Mouse (Mus musculus) embryonic facial prominence, embryonic 11.5 days (tissue): ENCODE results near the gene H3f3b. TPM values are rescaled to one million over a fixed set of nuclear protein-coding genes. Genes with fewer than 3 reads are reported as not detected.
A peak's percentile ranks its signal among the peaks of the same experiment; 100 is the strongest.

ENCODE experiments used
- ATAC-seq: fragments of 200-750 bp; cut with Nextera tagmentation; replicated peaks from 2 replicates; pipeline ENCODE4 v1.8.0; 2017; ENCODE audit warnings: low read depth; ENCODE audit not compliant: insufficient number of reproducible peaks, low FRiP score, low TSS enrichment
- DNase-seq: peaks from one replicate; pipeline ENCODE4 v3.0.0-alpha.2; 2015; ENCODE audit warnings: low spot score
- H3K27ac ChIP-seq: fragments of 300-500 bp; sonication (generic); replicated peaks from 2 replicates; pipeline ENCODE4 v1.5.1; 2014; ENCODE audit warnings: mild to moderate bottlenecking, low read depth, low read length, control low read depth
- H3K27me3 ChIP-seq: fragments of 300-500 bp; sonication (generic); 2 replicates; pipeline ENCODE4 v1.6.1; 2014; ENCODE audit warnings: mild to moderate bottlenecking, low read length, moderate library complexity, mixed read lengths; ENCODE audit not compliant: control insufficient read depth, insufficient read depth
- H3K36me3 ChIP-seq: fragments of 300-500 bp; sonication (generic); replicated peaks from 2 replicates; pipeline ENCODE4 v1.6.1; 2014; ENCODE audit warnings: low read depth, mild to moderate bottlenecking, low read length, moderate library complexity, mixed read lengths; ENCODE audit not compliant: control insufficient read depth, insufficient read depth
- H3K4me1 ChIP-seq: fragments of 300-500 bp; sonication (generic); 2 replicates; pipeline ENCODE4 v1.6.1; 2014; ENCODE audit warnings: low read length, mixed read lengths; ENCODE audit not compliant: control insufficient read depth, insufficient read depth
- H3K4me2 ChIP-seq: fragments of 300-500 bp; sonication (generic); 2 replicates; pipeline ENCODE4 v1.6.1; 2014; ENCODE audit warnings: low read depth, mild to moderate bottlenecking, control low read depth, low read length, moderate library complexity
- H3K4me3 ChIP-seq: fragments of 300-500 bp; sonication (generic); 2 replicates; pipeline ENCODE4 v1.5.1; 2014; ENCODE audit warnings: low read depth, low read length, control low read depth
- H3K9ac ChIP-seq: fragments of 300-500 bp; sonication (generic); replicated peaks from 2 replicates; pipeline ENCODE4 v1.6.1; 2014; ENCODE audit warnings: mild to moderate bottlenecking, control low read depth, low read length
- H3K9me3 ChIP-seq: fragments of 300-500 bp; sonication (generic); replicated peaks from 2 replicates; pipeline ENCODE4 v1.6.1; 2016; ENCODE audit warnings: mild to moderate bottlenecking, low read length, inconsistent platforms, mixed read lengths; ENCODE audit not compliant: control insufficient read depth
- WGBS: fragments of 180-500 bp; shearing (Covaris S2); extraction: QIAGEN DNeasy Blood & Tissue Kit; methylation state at CpG from one replicate; pipeline ENCODE4 v1.1.7; 2014; 5-methylcytosine and 5-hydroxymethylcytosine counted together
- polyA plus RNA-seq: library from polyadenylated mRNA; unstranded; fragments of >200 nt; fragmentation: Nextera tagmentation; extraction: Ambion mirVana; gene quantifications from 2 replicates; pipeline ENCODE4 v1.2.1, GENCODE M21; 2014

H3f3b gene
- polyA plus RNA-seq, 1 experiment from 2014 or later = 2,634 TPM

- no peak for ATAC-seq
- Histone ChIP-seq H3K4me2 (no peak overlapping the region), H3K9me3 (no peaks in the 10 kb centered on the region), H3K36me3 (no peaks in the 10 kb centered on the region), H3K4me3 (no peak overlapping the region), H3K9ac (no peak overlapping the region), H3K4me1 (peaks cover 2% of the 10 kb centered on the region; the same call in 1 of the 2 replicates), H3K27ac (no peak overlapping the region), H3K27me3 (no peaks in the 10 kb centered on the region)
- 65% methylated on average over 6 of the region's 6 CpGs for WGBS
- DNase-seq = no peak
These were observed 26.0 kb downstream of the H3f3b start for GRCm38 (mm10) chr11:116001725-116002124.

- no peaks in the 10 kb centered on the region for H3K27me3 ChIP-seq
- no peak overlapping the region for H3K27ac ChIP-seq
- DNase-seq (peak; percentile 37), ATAC-seq (no peak)
- no peaks in the 10 kb centered on the region for H3K36me3 ChIP-seq
- H3K4me2 ChIP-seq = no peak overlapping the region
- 31% methylated on average over 10 of the region's 10 CpGs for WGBS
- peaks cover 2% of the 10 kb centered on the region; the same call in 1 of the 2 replicates for H3K4me1 ChIP-seq
- no peak overlapping the region for H3K4me3 ChIP-seq
- no peak overlapping the region for H3K9ac ChIP-seq
- H3K9me3 ChIP-seq = no peaks in the 10 kb centered on the region
These were observed 27.2 kb downstream of the H3f3b start for GRCm38 (mm10) chr11:116000607-116001006.

- DNase-seq (peak; percentile 85), ATAC-seq (no peak)
- no peaks in the 10 kb centered on the region for H3K9me3 ChIP-seq
- H3K4me2 ChIP-seq = no peak overlapping the region
- 24% methylated on average over 14 of the region's 14 CpGs for WGBS
- no peak overlapping the region for H3K9ac ChIP-seq
- no peak overlapping the region for H3K4me3 ChIP-seq
- no peaks in the 10 kb centered on the region for H3K36me3 ChIP-seq
- H3K27ac ChIP-seq = no peak overlapping the region
- H3K4me1 ChIP-seq = no peaks in the 10 kb centered on the region
- H3K27me3 ChIP-seq = no peaks in the 10 kb centered on the region
These were observed 28.1 kb downstream of the H3f3b start for GRCm38 (mm10) chr11:115999538-116000143.

- DNase-seq (no peak), ATAC-seq (no peak)
- no peaks in the 10 kb centered on the region for H3K9me3 ChIP-seq
- no peak overlapping the region for H3K4me3 ChIP-seq
- no peaks in the 10 kb centered on the region for H3K4me1 ChIP-seq
- H3K27me3 ChIP-seq = no peaks in the 10 kb centered on the region
- H3K27ac ChIP-seq = no peak overlapping the region
- 83% methylated on average over 7 of the region's 7 CpGs for WGBS
- H3K4me2 ChIP-seq = no peak overlapping the region
- no peaks in the 10 kb centered on the region for H3K36me3 ChIP-seq
- no peak overlapping the region for H3K9ac ChIP-seq
These were observed 28.7 kb downstream of the H3f3b start for GRCm38 (mm10) chr11:115999027-115999426.

GRCm38 (mm10) chr11:115997662-115998061, 30.1 kb downstream of the H3f3b start:
- H3K27ac ChIP-seq = no peak overlapping the region
- ATAC-seq (no peak), DNase-seq (no peak)
- no peak overlapping the region for H3K9ac ChIP-seq
- no peaks in the 10 kb centered on the region for H3K4me1 ChIP-seq
- no peak overlapping the region for H3K4me2 ChIP-seq
- no peak overlapping the region for H3K4me3 ChIP-seq
- no peaks in the 10 kb centered on the region for H3K9me3 ChIP-seq
- 67% methylated on average over 5 of the region's 5 CpGs for WGBS
- no peaks in the 10 kb centered on the region for H3K36me3 ChIP-seq
- H3K27me3 ChIP-seq = no peaks in the 10 kb centered on the region

GRCm38 (mm10) chr11:115997047-115997446, 30.7 kb downstream of the H3f3b start:
- H3K36me3 ChIP-seq = no peaks in the 10 kb centered on the region
- no peak overlapping the region for H3K4me3 ChIP-seq
- H3K4me2 ChIP-seq = no peak overlapping the region
- DNase-seq (no peak), ATAC-seq (no peak)
- WGBS = 72% methylated on average over 4 of the region's 4 CpGs
- no peaks in the 10 kb centered on the region for H3K4me1 ChIP-seq
- H3K27me3 ChIP-seq = no peaks in the 10 kb centered on the region
- no peaks in the 10 kb centered on the region for H3K9me3 ChIP-seq
- H3K9ac ChIP-seq = no peak overlapping the region
- H3K27ac ChIP-seq = no peak overlapping the region

- no peak for ATAC-seq
- no peak for DNase-seq
- Histone ChIP-seq H3K27ac (no peak overlapping the region), H3K9me3 (no peaks in the 10 kb centered on the region), H3K4me3 (no peak overlapping the region), H3K4me2 (no peak overlapping the region), H3K36me3 (no peaks in the 10 kb centered on the region), H3K9ac (no peak overlapping the region), H3K4me1 (no peaks in the 10 kb centered on the region), H3K27me3 (no peaks in the 10 kb centered on the region)
- 91% methylated on average over 3 of the region's 3 CpGs for WGBS
These were observed 32.5 kb downstream of the H3f3b start for GRCm38 (mm10) chr11:115995256-115995655.

GRCm38 (mm10) chr11:115992098-115992497, 35.7 kb downstream of the H3f3b start:
- Histone ChIP-seq H3K27me3 (no peaks in the 10 kb centered on the region), H3K36me3 (no peaks in the 10 kb centered on the region), H3K4me2 (no peak overlapping the region), H3K9ac (no peak overlapping the region), H3K27ac (no peak overlapping the region), H3K4me1 (no peaks in the 10 kb centered on the region), H3K4me3 (no peak overlapping the region), H3K9me3 (no peaks in the 10 kb centered on the region)
- WGBS = 57% methylated on average over 4 of the region's 4 CpGs
- ATAC-seq (no peak), DNase-seq (no peak)
